Mouse (Mus musculus) natural killer cell, adult 2 months (primary cell): ENCODE results near the gene Rps6kb2.

Source experiments
- DNase-seq, 2 experiments: peaks; one replicate each; pipeline ENCODE4 v3.0.0; 2022; ENCODE audit warnings: low spot score in 2 of 2

Rps6kb2 gene

GRCm38 (mm10) chr19:4120496-4120895 lies 42.7 kb downstream of the Rps6kb2 start:
- peak in 1 of 2 experiments; percentile 16 for DNase-seq

GRCm38 (mm10) chr19:4119716-4120487 lies 43.3 kb downstream of the Rps6kb2 start:
- DNase-seq, result peak; percentile 69 to 81

- no peak for DNase-seq
Measured at GRCm38 (mm10) chr19:4118350-4118749, 44.8 kb downstream of the Rps6kb2 start.

- no peak for DNase-seq
Measured at GRCm38 (mm10) chr19:4117006-4117405, 46.1 kb downstream of the Rps6kb2 start.

GRCm38 (mm10) chr19:4115816-4116215 lies 47.3 kb downstream of the Rps6kb2 start:
- DNase-seq, result no peak

GRCm38 (mm10) chr19:4115144-4115543 lies 48.0 kb downstream of the Rps6kb2 start:
- DNase-seq, result no peak

GRCm38 (mm10) chr19:4114551-4114950 lies 48.6 kb downstream of the Rps6kb2 start:
- DNase-seq, result no peak

GRCm38 (mm10) chr19:4113806-4114230 lies 49.3 kb downstream of the Rps6kb2 start:
- peak; percentile 68 to 77 for DNase-seq

GRCm38 (mm10) chr19:4113186-4113805 lies 49.9 kb downstream of the Rps6kb2 start:
- no peak for DNase-seq

- DNase-seq, result no peak
Measured at GRCm38 (mm10) chr19:4112063-4112960, 50.8 kb downstream of the Rps6kb2 start.

GRCm38 (mm10) chr19:4108535-4108934 lies 54.6 kb downstream of the Rps6kb2 start:
- DNase-seq, result no peak

GRCm38 (mm10) chr19:4106654-4107053 lies 56.5 kb downstream of the Rps6kb2 start:
- no peak for DNase-seq

GRCm38 (mm10) chr19:4104675-4105194 lies 58.4 kb downstream of the Rps6kb2 start:
- DNase-seq, result no peak
